Mouse (Mus musculus) adrenal gland, adult 2 months (tissue): ENCODE measurements at regions not wholly inside any gene's neighbourhood (a gene's known extent, or its start where the extent isn't known, plus 50 kb on each side); places are given as distances from the start of the nearest gene placed in this dataset.
A peak's percentile ranks its signal among the peaks of the same experiment; 100 is the strongest.

Source experiments
- DNase-seq: peaks from one replicate; pipeline ENCODE4 v3.0.0; 2021

- DNase-seq = no peak
Observed at GRCm38 (mm10) chr10:96786903-96787571, 170.2 kb downstream of the Btg1 start.

GRCm38 (mm10) chr10:96787572-96787946, 170.8 kb downstream of the Btg1 start:
- DNase-seq = no peak

- no peak for DNase-seq
Observed at GRCm38 (mm10) chr10:96788352-96789016, 171.7 kb downstream of the Btg1 start.

GRCm38 (mm10) chr10:96797116-96797515, 180.3 kb downstream of the Btg1 start:
- DNase-seq = no peak

- no peak for DNase-seq
Observed at GRCm38 (mm10) chr10:96800801-96801200, 184.0 kb downstream of the Btg1 start.

- no peak for DNase-seq
Observed at GRCm38 (mm10) chr10:96804030-96804784, 187.4 kb downstream of the Btg1 start.

GRCm38 (mm10) chr10:96806579-96806978, 189.8 kb downstream of the Btg1 start:
- DNase-seq = no peak

- no peak for DNase-seq
Observed at GRCm38 (mm10) chr10:96821852-96822251, 205.0 kb downstream of the Btg1 start.

- peak; percentile 26 for DNase-seq
Observed at GRCm38 (mm10) chr10:96822344-96823335, 205.8 kb downstream of the Btg1 start.

- DNase-seq = no peak
Observed at GRCm38 (mm10) chr10:96826234-96826788, 209.5 kb downstream of the Btg1 start.

- DNase-seq = no peak
Observed at GRCm38 (mm10) chr10:96827971-96828370, 211.2 kb downstream of the Btg1 start.

- DNase-seq = no peak
Observed at GRCm38 (mm10) chr10:96828581-96829246, 211.9 kb downstream of the Btg1 start.

GRCm38 (mm10) chr10:96831071-96831470, 214.3 kb downstream of the Btg1 start:
- no peak for DNase-seq

GRCm38 (mm10) chr10:96837230-96837629, 220.4 kb downstream of the Btg1 start:
- no peak for DNase-seq

GRCm38 (mm10) chr10:96841128-96841527, 224.3 kb downstream of the Btg1 start:
- DNase-seq = no peak

- DNase-seq = no peak
Observed at GRCm38 (mm10) chr10:96841956-96842355, 225.2 kb downstream of the Btg1 start.

GRCm38 (mm10) chr10:96845906-96846305, 229.1 kb downstream of the Btg1 start:
- no peak for DNase-seq

- DNase-seq = no peak
Observed at GRCm38 (mm10) chr10:96847028-96847427, 230.2 kb downstream of the Btg1 start.

GRCm38 (mm10) chr10:96847433-96848165, 230.8 kb downstream of the Btg1 start:
- DNase-seq = peak; percentile 28

GRCm38 (mm10) chr10:96848496-96848895, 231.7 kb downstream of the Btg1 start:
- no peak for DNase-seq
